Mouse (Mus musculus) ovary, postnatal 14 days (tissue): Measurements from ENCODE around the gene Inhbc.
"Not testable (repeated sequence)": the region's sequence is repeated elsewhere in the genome, so short reads cannot be mapped to it uniquely, and the experiment has no call there.

Experiments
- DNase-seq: peaks from one replicate; pipeline ENCODE4 v3.0.0; 2022; ENCODE audit warnings: low spot score

Inhbc gene

GRCm38 (mm10) chr10:127326017-127326801, 44.0 kb downstream of the Inhbc start:
- no peak for DNase-seq

GRCm38 (mm10) chr10:127325454-127326016, 44.7 kb downstream of the Inhbc start:
- DNase-seq, result no peak

DNA sequence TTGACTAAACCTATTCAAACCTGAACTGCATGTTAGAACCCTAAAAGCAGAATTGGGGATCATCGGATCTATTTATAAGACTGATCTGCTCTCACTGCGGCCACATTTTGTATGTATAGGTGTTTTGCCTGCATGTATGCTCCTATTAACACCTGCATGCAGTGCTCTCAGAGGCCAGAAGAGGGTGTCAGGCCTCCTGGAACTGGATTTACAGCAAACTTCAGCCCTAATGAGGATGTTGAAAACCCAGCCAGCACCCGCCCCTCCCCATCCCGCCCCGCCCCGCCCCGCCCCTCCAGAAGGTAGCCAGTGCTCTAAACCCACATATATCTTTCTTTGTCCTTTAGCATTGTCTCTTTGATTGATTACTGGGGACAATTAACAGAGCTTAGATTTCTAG, 45.7 kb downstream of the Inhbc start:
- no peak for DNase-seq

DNA sequence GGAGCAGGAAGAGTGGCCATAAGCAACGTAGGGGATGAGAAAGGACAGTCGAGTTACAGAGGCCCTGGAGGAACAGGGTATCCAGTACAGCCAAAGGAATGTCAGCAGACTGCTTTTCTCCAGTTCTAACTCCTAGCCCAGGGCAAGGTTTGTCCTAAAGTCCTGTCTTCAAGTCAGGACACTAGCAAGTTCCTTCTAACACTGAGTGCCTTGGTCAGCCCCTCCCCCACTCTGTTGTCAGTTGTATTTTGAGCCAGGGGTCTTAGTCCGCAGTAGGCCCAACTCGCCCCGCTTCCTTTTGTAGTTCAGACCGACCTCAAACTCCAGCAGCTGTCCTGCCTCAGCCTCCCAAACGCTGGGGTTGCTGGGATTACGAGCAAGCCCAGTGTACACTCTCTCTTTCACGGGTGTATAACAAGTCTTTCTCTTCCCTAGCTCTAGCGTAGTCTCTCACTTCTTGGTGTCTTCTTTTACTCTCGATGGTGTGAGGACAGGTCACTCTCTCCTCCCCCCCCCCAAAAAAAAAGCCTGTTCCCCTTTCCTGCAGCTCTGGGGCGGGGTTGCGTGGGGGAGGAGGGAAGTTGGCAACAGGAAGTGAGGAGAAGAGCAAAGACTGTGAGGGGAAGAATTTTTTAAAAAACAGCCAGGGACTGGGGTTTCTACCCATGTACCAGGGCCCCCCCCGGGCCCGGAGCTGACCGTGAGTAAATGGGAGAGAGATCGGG, 46.9 kb downstream of the Inhbc start:
- no peak for DNase-seq

DNA sequence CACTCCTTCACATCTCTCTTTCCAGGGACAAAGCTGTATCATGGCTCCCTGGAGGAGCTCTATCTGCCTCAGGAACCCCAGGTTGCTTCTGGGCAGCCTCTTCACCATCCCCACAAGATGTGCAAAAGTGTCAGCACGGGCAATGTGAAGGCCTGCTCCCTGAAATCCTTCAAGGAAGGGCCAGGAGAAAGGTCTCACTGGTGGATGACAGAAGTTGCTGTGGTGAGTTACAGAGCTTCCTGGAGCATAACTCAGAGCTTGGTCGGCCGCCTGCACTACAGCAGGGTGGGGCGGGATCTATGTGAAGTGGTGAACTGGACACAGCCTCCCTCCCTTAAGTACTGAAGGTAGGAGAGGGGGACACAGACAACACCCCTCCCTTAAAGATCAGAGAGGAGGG, 47.6 kb downstream of the Inhbc start:
- DNase-seq, result no peak

GRCm38 (mm10) chr10:127322178-127322577, 48.1 kb downstream of the Inhbc start:
- DNase-seq, result no peak

- DNase-seq, result no peak
Measured at GRCm38 (mm10) chr10:127321621-127322020, 48.6 kb downstream of the Inhbc start, which contains the start of gene Arhgap9. Gene Arhgap9 (plus strand): TSS chr10:127321964.

DNA sequence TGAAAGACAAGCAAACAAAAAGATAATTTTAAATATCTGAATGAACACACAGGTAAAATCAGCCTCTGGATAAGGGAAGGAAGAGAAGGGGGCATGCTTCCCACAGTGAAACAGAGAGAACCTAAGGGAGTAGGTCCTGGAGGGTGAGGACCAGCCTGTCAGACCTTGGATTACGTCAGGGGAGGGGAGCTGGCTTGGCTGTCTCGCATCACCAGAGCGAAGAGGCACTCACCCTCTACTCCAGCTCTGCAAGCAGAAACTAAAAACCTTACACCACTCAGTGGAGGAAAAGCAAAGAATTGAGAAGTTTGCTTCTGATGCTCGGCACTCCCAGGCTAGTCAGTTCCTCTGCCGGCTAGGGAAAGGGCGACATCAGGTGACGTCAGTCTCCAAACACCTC, 50.3 kb downstream of the Inhbc start:
- no peak for DNase-seq

DNA sequence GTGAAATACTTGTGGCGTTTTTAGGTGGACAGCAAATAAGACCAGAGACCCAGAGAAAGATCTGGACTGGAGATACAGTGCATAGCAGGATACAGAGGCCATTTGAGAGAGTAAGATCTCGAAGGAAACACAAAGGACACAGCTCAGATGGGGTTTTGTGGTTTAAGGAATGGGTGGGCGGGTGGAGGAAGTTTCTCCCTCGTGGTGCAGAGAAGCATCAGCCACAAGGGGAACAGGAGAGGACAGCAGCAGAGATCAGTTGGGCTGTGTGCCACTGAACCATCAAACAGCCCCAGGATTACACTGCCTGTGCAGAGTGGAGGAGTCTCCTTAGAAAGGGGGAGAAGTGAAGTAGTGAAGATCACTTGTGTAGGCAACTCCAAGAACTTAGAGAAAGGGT, 52.2 kb downstream of the Inhbc start:
- no peak for DNase-seq

DNA sequence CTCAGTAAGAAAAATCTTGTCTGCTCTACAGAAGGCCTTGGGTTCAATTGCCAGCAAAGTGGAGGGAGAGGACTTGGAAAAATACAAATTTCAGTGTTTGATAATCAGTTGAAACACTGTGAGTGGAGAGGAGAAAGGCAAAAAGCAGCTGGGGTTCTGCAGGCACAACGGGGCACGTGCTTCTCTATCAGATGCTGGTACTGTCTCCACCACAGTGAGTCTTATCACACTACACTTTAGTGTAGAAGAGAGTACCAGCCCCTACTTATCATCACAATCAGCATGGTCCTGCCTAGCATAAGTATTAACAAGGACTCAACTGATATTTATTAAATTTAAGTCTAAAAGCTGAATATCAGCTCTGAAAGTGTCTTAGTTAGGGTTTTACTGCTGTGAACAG, 53.0 kb downstream of the Inhbc start:
- no peak for DNase-seq

DNA sequence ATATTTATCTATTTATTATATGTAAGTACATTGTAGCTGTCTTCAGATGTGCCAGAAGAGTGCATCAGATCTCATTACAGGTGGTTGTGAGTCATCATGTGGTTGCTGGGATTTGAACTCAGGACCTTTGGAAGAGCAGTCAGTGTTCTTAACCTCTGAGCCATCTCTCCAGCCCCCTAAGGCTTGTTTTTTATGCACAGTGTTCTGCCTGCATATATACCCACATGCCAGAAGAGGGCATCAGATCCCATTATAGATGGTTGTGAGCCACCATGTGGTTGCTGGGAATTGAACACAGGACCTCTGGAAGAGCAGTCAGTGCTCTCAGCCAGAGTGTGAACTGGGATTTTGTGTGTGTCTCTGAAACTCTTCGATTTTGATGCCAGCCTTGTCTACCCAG, 55.3 kb downstream of the Inhbc start:
- DNase-seq, result not testable (repeated sequence)

DNA sequence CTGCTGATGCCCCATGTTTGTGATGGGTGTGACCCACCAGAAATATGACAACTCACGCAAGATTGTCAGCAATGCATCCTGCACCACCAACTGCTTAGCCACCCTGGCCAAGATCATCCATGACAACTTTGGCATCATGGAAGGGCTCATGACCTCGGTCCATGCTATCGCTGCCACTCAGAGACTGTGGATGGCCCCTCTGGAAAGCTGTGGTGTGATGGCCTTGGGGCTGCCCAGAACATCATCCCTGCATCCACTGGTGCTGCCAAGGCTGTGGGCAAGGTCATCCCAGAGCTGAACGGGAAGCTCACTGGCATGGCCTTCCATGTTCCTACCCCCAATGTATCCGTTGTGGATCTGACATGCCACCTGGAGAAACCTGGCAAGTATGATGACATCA, 56.7 kb downstream of the Inhbc start:
- not testable (repeated sequence) for DNase-seq

GRCm38 (mm10) chr10:127312858-127313257, 57.4 kb downstream of the Inhbc start:
- no peak for DNase-seq

GRCm38 (mm10) chr10:127312356-127312676, 57.9 kb downstream of the Inhbc start:
- peak; percentile 73 for DNase-seq

GRCm38 (mm10) chr10:127311476-127312355, 58.5 kb downstream of the Inhbc start, which contains the start of gene Mars:
Gene Mars (minus strand): TSS chr10:127311786.
- peak; percentile 91 for DNase-seq

DNA sequence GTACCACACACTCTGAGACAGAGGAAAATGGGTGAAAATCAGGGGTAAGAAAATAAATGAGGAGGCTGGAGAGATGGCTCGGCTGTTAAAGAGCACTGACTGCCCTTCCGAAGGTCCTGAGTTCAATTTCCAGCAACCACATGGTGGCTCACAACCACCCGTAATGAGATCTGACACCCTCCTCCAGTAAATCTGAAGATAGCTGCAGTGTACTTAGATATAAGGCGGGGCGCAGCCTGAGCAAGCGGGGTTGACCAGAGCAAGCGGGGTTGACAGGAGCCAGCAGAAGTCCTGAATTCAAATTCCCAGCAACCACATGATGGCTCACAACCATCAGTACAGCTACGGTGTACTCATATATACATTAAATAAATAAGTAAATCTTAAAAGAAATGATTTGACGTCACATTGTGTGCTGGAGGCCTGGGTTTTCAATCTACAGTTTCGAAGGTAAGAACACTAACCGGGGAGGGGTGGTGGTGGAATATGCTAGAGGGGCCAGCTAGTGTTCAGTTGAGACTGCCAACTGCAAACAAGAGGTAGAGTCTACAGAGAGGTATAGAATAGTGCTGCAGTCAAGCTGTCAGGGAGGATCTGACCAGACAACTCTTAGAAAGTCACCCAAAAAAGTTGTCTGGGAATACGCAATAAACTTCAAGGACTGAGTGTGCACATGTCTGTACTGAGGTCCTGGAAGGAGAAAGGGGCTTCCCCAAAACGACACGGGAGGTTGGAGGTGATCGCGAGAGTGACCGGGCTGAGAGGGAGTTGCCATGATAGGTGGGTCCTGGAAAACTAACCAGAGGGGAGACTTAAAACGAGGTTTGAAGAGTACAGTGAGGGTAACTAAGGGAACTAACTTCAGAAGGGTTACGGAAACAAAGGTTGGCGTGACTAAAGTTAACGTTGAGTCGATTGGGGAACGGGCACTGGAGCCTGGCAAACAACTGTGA, 59.4 kb downstream of the Inhbc start:
- DNase-seq, result no peak

DNA sequence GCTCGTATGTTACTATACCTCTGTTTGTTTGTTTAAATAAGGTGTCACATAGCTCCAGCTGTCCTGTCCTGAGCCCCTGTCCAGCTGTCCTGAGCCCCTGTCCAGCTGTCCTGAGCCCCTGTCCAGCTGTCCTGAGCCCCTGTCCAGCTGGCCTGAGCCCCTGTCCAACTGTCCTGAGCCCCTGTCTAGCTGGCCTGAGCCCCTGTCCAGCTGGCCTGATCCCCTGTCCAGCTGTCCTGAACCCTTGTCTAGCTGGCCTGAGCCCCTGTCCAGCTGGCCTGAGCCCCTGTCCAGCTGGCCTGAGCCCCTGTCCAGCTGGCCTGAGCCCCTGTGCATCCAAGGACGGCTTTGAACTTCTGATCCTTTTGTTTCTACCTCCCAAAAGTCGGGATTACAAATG, 61.1 kb downstream of the Inhbc start:
- not testable (repeated sequence) for DNase-seq
